Mouse (Mus musculus) regulatory T cell (primary cell): ENCODE data around the gene Casq2.

Source experiments
- in situ Hi-C: fragments of 300-600 bp; cut with MboI, MseI; formaldehyde crosslinking; loops from one replicate; pipeline ENCODE4 v1.15.1; 2025; ENCODE audit warnings: high pct_unique_total_duplicates

The Casq2 gene

DNA sequence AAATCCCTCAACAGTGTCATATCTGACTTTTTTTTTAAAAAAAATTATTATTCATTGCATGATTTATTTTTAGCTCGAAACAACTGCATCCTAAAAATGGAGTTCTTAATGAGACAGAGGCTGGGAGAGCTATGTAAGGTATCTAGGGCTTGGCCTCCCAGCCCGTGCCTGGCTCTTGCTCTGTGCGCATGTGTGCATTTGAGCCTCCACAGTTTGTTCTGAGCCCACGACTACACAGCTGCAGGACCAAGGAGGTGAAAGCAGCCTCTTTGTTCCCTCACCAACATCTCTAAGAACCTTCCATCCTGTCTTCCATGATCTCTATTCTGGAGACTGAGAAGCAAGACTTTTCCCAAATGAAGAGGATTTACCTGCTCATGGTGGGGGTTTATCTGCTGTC, at the start of gene Casq2:
Casq2 (plus strand) TSS at position 133 of the 400 bp plus-strand sequence.
- in situ Hi-C loops, result no loop called here

GRCm38 (mm10) chr3:102037806-102038205, 48.4 kb upstream of the Casq2 start:
- in situ Hi-C loops, result no loop called here

GRCm38 (mm10) chr3:102038608-102039007, 47.6 kb upstream of the Casq2 start:
- in situ Hi-C loops, result no loop called here

- in situ Hi-C loops, result no loop called here
Measured at GRCm38 (mm10) chr3:102041632-102042031, 44.6 kb upstream of the Casq2 start.

GRCm38 (mm10) chr3:102045071-102045470, 41.1 kb upstream of the Casq2 start:
- in situ Hi-C loops, result no loop called here

- in situ Hi-C loops, result no loop called here
Measured at GRCm38 (mm10) chr3:102047532-102047931, 38.7 kb upstream of the Casq2 start.

DNA sequence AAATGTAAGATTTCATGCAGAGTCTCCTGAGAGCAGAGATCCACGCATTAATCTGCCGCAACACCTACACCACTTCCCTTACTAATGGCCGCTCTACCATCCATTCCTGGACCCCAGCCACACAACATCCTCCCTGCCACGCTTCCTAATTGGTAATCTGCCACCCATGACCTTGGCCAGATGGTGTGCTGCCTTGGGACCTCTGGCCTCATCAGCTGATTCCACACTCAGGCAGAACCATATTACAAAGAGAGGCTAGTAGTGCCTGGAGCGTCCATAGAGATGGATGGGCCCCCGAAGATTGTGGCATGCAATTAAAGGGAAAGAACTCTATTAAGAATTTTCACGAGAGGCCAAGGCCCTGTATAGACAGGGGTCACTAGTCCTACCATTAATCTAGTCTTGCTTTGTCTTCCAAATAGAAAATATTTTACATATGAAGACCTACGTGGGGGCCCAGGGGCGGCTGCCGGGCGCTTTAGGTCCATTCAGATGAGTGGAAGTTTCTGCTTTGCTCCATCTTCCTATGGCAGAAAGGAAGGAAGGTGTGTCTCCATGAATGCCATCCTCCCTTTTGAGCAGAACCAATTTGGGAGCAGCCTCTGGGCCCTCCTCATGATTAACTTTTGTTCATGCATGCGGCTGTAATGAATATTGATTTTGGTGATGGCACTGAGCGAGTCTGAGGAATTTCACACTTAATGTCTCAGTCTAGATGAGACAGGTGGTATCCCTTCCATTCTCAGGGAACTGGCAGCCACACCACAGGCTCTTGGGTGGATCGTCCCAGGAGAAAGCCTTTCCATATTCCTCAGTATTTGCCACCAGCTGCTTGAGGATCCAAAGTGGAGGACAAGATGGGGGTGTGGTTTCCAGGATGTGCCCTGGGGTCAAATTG, 36.8 kb upstream of the Casq2 start:
- in situ Hi-C loops, result no loop called here

GRCm38 (mm10) chr3:102052036-102052435, 34.2 kb upstream of the Casq2 start:
- in situ Hi-C loops, result no loop called here

DNA sequence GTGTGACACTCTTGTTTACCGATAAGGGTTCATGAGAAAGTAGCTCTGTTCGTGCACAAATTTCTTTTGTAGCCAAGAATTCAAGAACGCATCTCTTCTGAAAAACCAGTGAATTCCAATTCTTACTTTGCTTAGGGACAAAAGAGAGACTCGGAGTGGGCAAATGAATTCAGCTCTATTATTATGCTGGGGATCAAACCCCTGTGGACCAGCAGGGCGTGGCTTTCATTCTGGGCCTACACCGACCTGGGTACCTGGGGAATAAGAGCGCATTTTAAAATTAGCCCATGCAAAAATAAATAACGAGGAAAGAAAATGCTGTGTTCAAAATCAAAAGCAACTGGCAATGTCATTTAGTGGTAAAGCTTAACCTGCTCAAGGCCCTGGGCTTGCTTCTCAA, 32.9 kb upstream of the Casq2 start:
- in situ Hi-C loops, result no loop called here

DNA sequence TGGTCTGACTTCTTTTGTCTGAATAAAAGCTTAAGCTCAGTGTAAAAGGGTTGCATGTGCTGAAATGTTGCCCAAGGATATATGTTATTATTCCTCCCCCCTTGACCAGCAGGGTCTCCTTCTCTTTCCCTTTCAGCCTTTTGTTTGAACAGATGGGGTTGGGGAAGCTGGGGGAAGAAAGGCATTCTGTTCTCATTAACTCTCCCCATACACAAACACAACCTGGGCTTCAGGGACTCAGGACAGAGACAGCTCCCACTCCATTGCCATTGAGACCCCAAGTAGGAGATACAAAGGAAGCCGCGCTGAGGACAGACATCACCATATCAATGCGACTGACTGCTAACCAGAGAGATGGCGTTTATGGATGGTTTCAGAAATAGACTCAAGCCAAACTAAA, 30.3 kb upstream of the Casq2 start:
- in situ Hi-C loops, result no loop called here

- in situ Hi-C loops, result loop anchor here (5.0 kb wide), 1 partner anchor 163 kb away; no protein-coding TSS in a partner anchor
Measured at GRCm38 (mm10) chr3:102060065-102060464, 26.1 kb upstream of the Casq2 start.

GRCm38 (mm10) chr3:102061923-102062670, 24.1 kb upstream of the Casq2 start:
- in situ Hi-C loops, result loop anchor here (5.0 kb wide), 1 partner anchor 165 kb away; no protein-coding TSS in a partner anchor

DNA sequence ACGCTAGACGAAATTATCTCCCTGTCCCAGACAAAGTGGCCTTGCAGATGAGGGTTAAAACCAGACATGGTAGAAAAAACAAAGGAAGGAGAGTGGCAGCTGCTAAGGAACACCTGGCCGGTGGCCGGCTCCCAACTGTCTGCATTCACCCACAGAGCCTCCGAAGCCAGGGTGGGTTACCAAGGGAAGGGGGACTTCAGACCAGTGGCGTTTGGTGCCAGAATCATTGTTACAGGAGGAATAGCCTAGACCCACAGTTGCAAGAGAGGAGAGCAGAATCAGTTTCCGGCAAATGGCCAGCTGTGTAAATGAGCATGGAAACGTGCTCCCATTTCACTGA, 23.6 kb upstream of the Casq2 start:
- in situ Hi-C loops, result loop anchor here (5.0 kb wide), 1 partner anchor 165 kb away; no protein-coding TSS in a partner anchor

GRCm38 (mm10) chr3:102063273-102064120, 22.7 kb upstream of the Casq2 start:
- in situ Hi-C loops, result loop anchor here (5.0 kb wide), 1 partner anchor 166 kb away; no protein-coding TSS in a partner anchor

DNA sequence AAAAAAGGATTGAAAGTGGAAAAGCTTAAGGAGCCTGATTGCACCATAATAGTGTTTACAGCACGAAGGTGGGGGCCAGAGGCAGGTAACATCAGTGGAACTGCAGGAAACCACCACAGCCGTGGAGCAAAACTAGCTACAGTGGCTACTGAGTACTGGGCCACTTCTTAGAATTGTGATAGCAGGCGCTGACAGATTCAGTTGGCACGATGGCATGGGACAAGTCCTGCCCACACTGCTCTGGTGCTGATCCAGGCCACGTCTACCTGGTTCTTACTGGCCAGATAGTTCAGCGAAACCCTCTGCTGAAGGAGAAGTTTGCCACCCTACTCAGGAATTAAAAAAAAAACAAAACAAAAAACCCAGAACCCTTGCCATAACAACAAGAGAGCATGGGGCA, 21.6 kb upstream of the Casq2 start:
- in situ Hi-C loops, result loop anchor here (5.0 kb wide), 1 partner anchor 167 kb away; no protein-coding TSS in a partner anchor

- in situ Hi-C loops, result no loop called here
Measured at GRCm38 (mm10) chr3:102067306-102067705, 18.9 kb upstream of the Casq2 start.

GRCm38 (mm10) chr3:102067861-102068260, 18.4 kb upstream of the Casq2 start:
- in situ Hi-C loops, result no loop called here

GRCm38 (mm10) chr3:102069260-102069659, 17.0 kb upstream of the Casq2 start:
- in situ Hi-C loops, result no loop called here

DNA sequence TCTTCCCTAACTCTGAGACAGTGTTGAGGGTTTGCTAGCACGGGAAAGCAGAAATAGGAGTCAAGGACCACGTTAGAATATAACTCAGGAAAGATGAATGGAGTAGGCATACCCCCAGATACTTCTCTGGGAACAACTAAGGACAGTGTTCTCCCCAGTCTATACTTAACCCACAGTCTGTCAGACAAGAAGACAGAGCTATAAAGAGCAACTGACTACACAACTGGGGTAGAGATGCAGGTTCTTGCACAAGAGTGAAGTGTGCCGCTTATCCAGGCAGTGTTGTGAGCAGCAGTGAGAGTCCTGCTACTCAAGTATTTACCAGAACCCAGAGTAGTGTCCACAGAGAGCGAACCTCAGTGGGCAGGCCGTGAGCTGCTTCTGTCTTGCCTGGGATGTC, 16.5 kb upstream of the Casq2 start:
- in situ Hi-C loops, result no loop called here

- in situ Hi-C loops, result no loop called here
Measured at GRCm38 (mm10) chr3:102070360-102070759, 15.9 kb upstream of the Casq2 start.

DNA sequence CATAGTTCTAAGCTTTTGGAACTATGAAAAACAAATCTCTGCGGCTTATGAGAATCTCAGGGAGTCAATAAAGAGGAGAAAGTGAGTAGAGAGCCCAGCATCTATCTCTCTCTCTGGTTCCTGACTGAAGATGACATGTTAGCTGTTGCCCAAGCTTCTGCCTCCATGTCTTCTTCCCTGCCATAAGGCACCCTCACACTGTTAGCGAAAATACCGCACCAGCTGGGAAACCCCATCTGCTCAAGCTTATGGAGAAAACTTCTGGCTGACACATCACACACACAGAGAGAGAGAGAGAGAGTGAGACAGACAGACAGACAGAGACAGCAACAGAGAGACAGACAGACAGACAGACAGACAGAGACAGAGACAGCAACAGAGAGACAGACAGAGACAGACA, 15.2 kb upstream of the Casq2 start:
- in situ Hi-C loops, result no loop called here

- in situ Hi-C loops, result no loop called here
Measured at GRCm38 (mm10) chr3:102079413-102079812, 6.8 kb upstream of the Casq2 start.
